Mouse (Mus musculus): ENCODE measurements around the gene Serinc4.
A peak's percentile ranks its signal among the peaks of the same experiment; 100 is the strongest.
"Not testable (repeated sequence)": the region's sequence is repeated elsewhere in the genome, so short reads cannot be mapped to it uniquely, and the experiment has no call there.

The Serinc4 gene

GRCm38 (mm10) chr2:121456692-121457642 is at the start of gene Serinc4:
Gene Serinc4, minus strand, starts transcription at chr2:121456781.
- peak; percentile 80 for DNase-seq (ENCODE audit: low spot score)

- DNase-seq (ENCODE audit: low spot score) = not testable (repeated sequence)
These were observed 45.0 kb upstream of the Serinc4 start for GRCm38 (mm10) chr2:121501550-121501949.

GRCm38 (mm10) chr2:121484403-121484802 is 27.8 kb upstream of the Serinc4 start:
- not testable (repeated sequence) for DNase-seq (ENCODE audit: low spot score)

GRCm38 (mm10) chr2:121483576-121483975 is 27.0 kb upstream of the Serinc4 start:
- no peak for DNase-seq (ENCODE audit: low spot score)

GRCm38 (mm10) chr2:121480916-121481315 is 24.3 kb upstream of the Serinc4 start:
- not testable (repeated sequence) for DNase-seq (ENCODE audit: low spot score)

- DNase-seq (ENCODE audit: low spot score) = no peak
These were observed 23.9 kb upstream of the Serinc4 start for GRCm38 (mm10) chr2:121480498-121480897.

- DNase-seq (ENCODE audit: low spot score) = no peak
These were observed 21.1 kb upstream of the Serinc4 start for GRCm38 (mm10) chr2:121477491-121478266.

- not testable (repeated sequence) for DNase-seq (ENCODE audit: low spot score)
These were observed 18.7 kb upstream of the Serinc4 start for GRCm38 (mm10) chr2:121475306-121475705.

GRCm38 (mm10) chr2:121474180-121474535 is 17.6 kb upstream of the Serinc4 start:
- DNase-seq (ENCODE audit: low spot score) = no peak

GRCm38 (mm10) chr2:121473301-121474179 is 17.0 kb upstream of the Serinc4 start, which contains the start of gene Mfap1b:
Gene Mfap1b, minus strand, starts transcription at chr2:121474067.
- peak; percentile 86 for DNase-seq (ENCODE audit: low spot score)

- not testable (repeated sequence) for DNase-seq (ENCODE audit: low spot score)
These were observed 16.2 kb upstream of the Serinc4 start for GRCm38 (mm10) chr2:121472783-121473182.

GRCm38 (mm10) chr2:121468982-121469381 is 12.4 kb upstream of the Serinc4 start:
- DNase-seq (ENCODE audit: low spot score) = not testable (repeated sequence)

GRCm38 (mm10) chr2:121460071-121460470 is 3.5 kb upstream of the Serinc4 start:
- no peak for DNase-seq (ENCODE audit: low spot score)

GRCm38 (mm10) chr2:121455534-121455933 is 1.0 kb downstream of the Serinc4 start:
- DNase-seq (ENCODE audit: low spot score) = no peak

- DNase-seq (ENCODE audit: low spot score) = no peak
These were observed 2.7 kb downstream of the Serinc4 start for GRCm38 (mm10) chr2:121453917-121454316.

- no peak for DNase-seq (ENCODE audit: low spot score)
These were observed 3.6 kb downstream of the Serinc4 start, which contains the start of gene Hypk for GRCm38 (mm10) chr2:121452990-121453389. Gene Hypk, plus strand, starts transcription at chr2:121453290.

- DNase-seq (ENCODE audit: low spot score) = no peak
These were observed 4.2 kb downstream of the Serinc4 start for GRCm38 (mm10) chr2:121452361-121452760.

GRCm38 (mm10) chr2:121450093-121450492 is 6.5 kb downstream of the Serinc4 start:
- no peak for DNase-seq (ENCODE audit: low spot score)

- no peak for DNase-seq (ENCODE audit: low spot score)
These were observed 7.0 kb downstream of the Serinc4 start for GRCm38 (mm10) chr2:121449545-121450011.

- peak; percentile 99 for DNase-seq (ENCODE audit: low spot score)
These were observed 7.6 kb downstream of the Serinc4 start, which contains the start of gene Serf2 for GRCm38 (mm10) chr2:121448739-121449535. Gene Serf2, plus strand, starts transcription at chr2:121449195.
